Mouse (Mus musculus) gastrocnemius, adult 2 months (tissue): ENCODE results near the gene Rnf115. TPM values are rescaled to one million over a fixed set of nuclear protein-coding genes. Genes with fewer than 3 reads are reported as not detected.

Experiments
- DNase-seq: peaks from one replicate; pipeline ENCODE4 v3.0.0; 2022
- H3K27ac ChIP-seq: fragments of 200-600 bp; 2 replicates; pipeline ENCODE4 v1.8.1; 2022; ENCODE audit warnings: mild to moderate bottlenecking
- H3K4me3 ChIP-seq: fragments of 200-600 bp; 2 replicates; pipeline ENCODE4 v1.8.1; 2022; ENCODE audit warnings: mild to moderate bottlenecking, moderate library complexity
- CTCF ChIP-seq: fragments of 200-600 bp; IDR thresholded peaks from 2 replicates; pipeline ENCODE4 v1.8.1; 2022; ENCODE audit warnings: antibody characterized with exemption, mild to moderate bottlenecking, moderate library complexity
- intact Hi-C: fragments of 180-260 bp; cut with DNase I; formaldehyde crosslinking; loops from one replicate; pipeline ENCODE4 v1.15.1; 2025
- total RNA-seq, 2 experiments: library from RNA; stranded (reverse); gene quantifications; 2 replicates each; pipeline ENCODE4 v1.2.3; 2021

Gene Rnf115
- total RNA-seq, 2 experiments from 2014 or later = 60.7 to 69.3 TPM

GRCm38 (mm10) chr3:96832930-96833329 lies 105.5 kb downstream of the Rnf115 start:
- no peak for TF ChIP-seq CTCF
- Histone ChIP-seq H3K27ac (no peak overlapping the region), H3K4me3 (no peak overlapping the region)
- DNase-seq = no peak
- intact Hi-C loops = no loop called here

GRCm38 (mm10) chr3:96834587-96835348 lies 107.3 kb downstream of the Rnf115 start:
- Histone ChIP-seq H3K4me3 (no peak overlapping the region), H3K27ac (no peak overlapping the region)
- no peak for DNase-seq
- no peak for TF ChIP-seq CTCF
- intact Hi-C loops = no loop called here

DNA sequence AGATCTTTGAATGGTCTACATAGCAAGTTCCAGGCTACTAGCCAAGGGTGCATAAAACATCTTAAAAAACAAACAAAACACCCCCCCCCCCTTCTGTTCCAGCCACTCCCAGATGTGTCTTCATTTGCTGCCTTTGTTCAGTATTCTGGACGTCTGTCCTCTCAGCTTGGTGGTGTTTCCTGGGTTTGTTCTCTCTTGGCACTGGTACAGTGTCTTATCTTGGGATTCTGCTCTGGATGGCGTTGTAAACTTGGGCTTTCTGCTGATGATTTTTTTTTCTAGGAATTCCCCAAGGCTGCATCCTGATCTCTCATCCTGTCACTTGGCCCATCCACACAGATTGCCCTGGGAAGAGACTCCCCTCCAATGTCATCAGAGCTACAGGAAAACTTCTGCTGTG lies 109.0 kb downstream of the Rnf115 start:
- Histone ChIP-seq H3K27ac (no peak overlapping the region), H3K4me3 (no peak overlapping the region)
- DNase-seq = no peak
- TF ChIP-seq CTCF = no peak
- intact Hi-C loops = no loop called here

GRCm38 (mm10) chr3:96838996-96839645 lies 111.7 kb downstream of the Rnf115 start:
- Histone ChIP-seq H3K4me3 (no peak overlapping the region), H3K27ac (no peak overlapping the region)
- DNase-seq = no peak
- no peak for TF ChIP-seq CTCF
- intact Hi-C loops = no loop called here

Other genes starting within 250 kb of the Rnf115 start
- gene Hfe2, start 202.5 kb upstream of the Rnf115 start, total RNA-seq = 100 to 1,000 TPM; 590 to 675 TPM
- 100 to 1,000 TPM; 541 to 557 TPM for gene Txnip, start 169.7 kb upstream of the Rnf115 start, total RNA-seq
- gene Gm16253, start 150.7 kb upstream of the Rnf115 start, total RNA-seq = 1 to 10 TPM in 1 of 2 experiments, not detected in 1; 1.1 TPM
- 10 to 100 TPM; 44.5 to 48.3 TPM for gene Polr3gl, start 133.5 kb upstream of the Rnf115 start, total RNA-seq
- gene Ankrd34a, start 131.0 kb upstream of the Rnf115 start, total RNA-seq = under 1 TPM; 0.41 to 0.92 TPM
- 1 to 10 TPM; 4.9 to 8.4 TPM for gene Lix1l, start 126.5 kb upstream of the Rnf115 start, total RNA-seq
- 10 to 100 TPM; 23.3 to 29.2 TPM for gene Rbm8a, start 97.7 kb upstream of the Rnf115 start, total RNA-seq
- 10 to 100 TPM; 22.6 to 24.2 TPM for gene Pex11b, start 92.3 kb upstream of the Rnf115 start, total RNA-seq
- gene Gm42957, start 92.2 kb upstream of the Rnf115 start, total RNA-seq = under 1 TPM; 0.14 to 0.15 TPM
- gene Itga10, start 82.1 kb upstream of the Rnf115 start, total RNA-seq = 1 to 10 TPM in 1 of 2 experiments, under 1 TPM in 1; 0.74 to 1.4 TPM
- gene Ankrd35, start 57.5 kb upstream of the Rnf115 start, total RNA-seq = under 1 TPM; 0.22 to 0.26 TPM
- 1 to 10 TPM; 5.5 to 5.6 TPM for gene Pias3, start 31.3 kb upstream of the Rnf115 start, total RNA-seq
- gene Nudt17, start 19.1 kb upstream of the Rnf115 start, total RNA-seq = under 1 TPM; 0.31 to 0.73 TPM
- 10 to 100 TPM; 23.2 to 24.3 TPM for gene Polr3c, start within 50 bp of the Rnf115 start, total RNA-seq
- not detected for gene Pdzk1, start 101.6 kb downstream of the Rnf115 start, total RNA-seq
- gene Cd160, start 101.7 kb downstream of the Rnf115 start, total RNA-seq = not detected
- gene Gja5, start 177.0 kb downstream of the Rnf115 start, total RNA-seq = 1 to 10 TPM; 1.9 to 2.7 TPM
- 10 to 100 TPM; 17.3 to 17.8 TPM for gene Gpr89, start 177.7 kb downstream of the Rnf115 start, total RNA-seq
- gene Gja8, start 198.4 kb downstream of the Rnf115 start, total RNA-seq = not detected